Mouse (Mus musculus) hindbrain, postnatal 0 days (tissue): Measurements from ENCODE around the gene Sgms2. TPM values are rescaled to one million over a fixed set of nuclear protein-coding genes. Genes with fewer than 3 reads are reported as not detected.

ENCODE experiments used
- ATAC-seq: fragments of 200-750 bp; cut with Nextera tagmentation; 2 replicates; pipeline ENCODE4 v1.8.0; 2017; ENCODE audit warnings: mild to moderate bottlenecking, moderate TSS enrichment, moderate library complexity
- DNase-seq: peaks from one replicate; pipeline ENCODE4 v3.0.0-alpha.2; 2015; ENCODE audit warnings: low spot score
- H3K27ac ChIP-seq: fragments of 300-500 bp; sonication (generic); 2 replicates; pipeline ENCODE4 v1.5.1; 2014; ENCODE audit warnings: mild to moderate bottlenecking
- H3K27me3 ChIP-seq: fragments of 300-500 bp; sonication (generic); 2 replicates; pipeline ENCODE4 v1.6.1; 2014; ENCODE audit warnings: low read length, mixed read lengths; ENCODE audit not compliant: insufficient read depth
- H3K36me3 ChIP-seq: fragments of 300-500 bp; sonication (generic); 2 replicates; pipeline ENCODE4 v1.6.1; 2014; ENCODE audit warnings: low read length, mixed read lengths; ENCODE audit not compliant: insufficient read depth
- H3K4me1 ChIP-seq: fragments of 300-500 bp; sonication (generic); 2 replicates; pipeline ENCODE4 v1.6.1; 2014; ENCODE audit warnings: antibody characterized with exemption, low read length, mixed read lengths; ENCODE audit not compliant: insufficient read depth
- H3K4me2 ChIP-seq: fragments of 300-500 bp; sonication (generic); 2 replicates; pipeline ENCODE4 v1.6.1; 2014; ENCODE audit warnings: low read depth, mild to moderate bottlenecking, low read length, moderate library complexity, mixed read lengths
- H3K4me3 ChIP-seq: fragments of 300-500 bp; sonication (generic); 2 replicates; pipeline ENCODE4 v1.5.1; 2014; ENCODE audit warnings: low read length
- H3K9ac ChIP-seq: fragments of 300-500 bp; sonication (generic); replicated peaks from 2 replicates; pipeline ENCODE4 v1.6.1; 2014; ENCODE audit warnings: mild to moderate bottlenecking, low read length, moderate library complexity, mixed read lengths
- H3K9me3 ChIP-seq: fragments of 300-500 bp; sonication (generic); 2 replicates; pipeline ENCODE4 v1.6.1; 2016; ENCODE audit warnings: low read length, mixed read lengths
- CTCF ChIP-seq: IDR thresholded peaks from 2 replicates; pipeline ENCODE4 v1.5.1; 2016; ENCODE audit warnings: antibody characterized with exemption, control low read depth, low read depth
- whole genome bisulfite sequencing: fragments of 180-500 bp; shearing (Covaris S2); extraction: QIAGEN DNeasy Blood & Tissue Kit; methylation state at CpG from one replicate; pipeline ENCODE4 v1.1.7; 2014; 5-methylcytosine and 5-hydroxymethylcytosine counted together
- polyA plus RNA-seq: library from polyadenylated mRNA; unstranded; fragments of >200 nt; fragmentation: Nextera tagmentation; extraction: Ambion mirVana; gene quantifications from 2 replicates; pipeline ENCODE4 v1.2.1, GENCODE M21; 2015
- total RNA-seq: library from RNA; depleted of rRNA; stranded (reverse); fragments of >200 nt; gene quantifications from 2 replicates; pipeline ENCODE4 v1.2.3, GENCODE M21; 2014

Gene Sgms2
- total and polyA plus RNA-seq, 2 experiments from 2014 or later, result 3.9 to 4.2 TPM

GRCm38 (mm10) chr3:131295513-131296200, 195.6 kb downstream of the Sgms2 start:
- H3K4me2 ChIP-seq, result no peak overlapping the region
- H3K27me3 ChIP-seq, result no peaks in the 10 kb centered on the region
- TF ChIP-seq CTCF, result no peak
- H3K9me3 ChIP-seq, result no peaks in the 10 kb centered on the region
- H3K4me3 ChIP-seq, result no peak overlapping the region
- no peak for DNase-seq
- no peak for ATAC-seq
- H3K27ac ChIP-seq, result no peak overlapping the region
- H3K4me1 ChIP-seq, result no peaks in the 10 kb centered on the region
- no peak overlapping the region for H3K9ac ChIP-seq
- WGBS, result 82% methylated on average over 12 of the region's 12 CpGs
- H3K36me3 ChIP-seq, result 0 out of 2 replicates have a peak, but pooled peaks cover 5% of the 10 kb centered on the region

GRCm38 (mm10) chr3:131294503-131294902, 196.7 kb downstream of the Sgms2 start:
- no peak overlapping the region for H3K27ac ChIP-seq
- DNase-seq, result no peak
- ATAC-seq, result no peak
- H3K4me2 ChIP-seq, result no peak overlapping the region
- no peak overlapping the region for H3K4me3 ChIP-seq
- TF ChIP-seq CTCF, result peak; percentile 10; the same call in 1 of the 2 replicates
- H3K9ac ChIP-seq, result no peak overlapping the region
- 50% methylated on average over 3 of the region's 3 CpGs for WGBS
- no peaks in the 10 kb centered on the region for H3K27me3 ChIP-seq
- no peaks in the 10 kb centered on the region for H3K9me3 ChIP-seq
- H3K36me3 ChIP-seq, result 0 out of 2 replicates have a peak, but pooled peaks cover 5% of the 10 kb centered on the region
- no peaks in the 10 kb centered on the region for H3K4me1 ChIP-seq

GRCm38 (mm10) chr3:131292959-131293358, 198.3 kb downstream of the Sgms2 start:
- ATAC-seq (no peak), DNase-seq (no peak)
- Histone ChIP-seq H3K36me3 (0 out of 2 replicates have a peak, but pooled peaks cover 5% of the 10 kb centered on the region), H3K27ac (no peak overlapping the region), H3K4me1 (no peaks in the 10 kb centered on the region), H3K9me3 (no peaks in the 10 kb centered on the region), H3K4me2 (no peak overlapping the region), H3K9ac (no peak overlapping the region), H3K27me3 (no peaks in the 10 kb centered on the region), H3K4me3 (no peak overlapping the region)
- 80% methylated on average over 3 of the region's 3 CpGs for WGBS
- no peak for TF ChIP-seq CTCF

GRCm38 (mm10) chr3:131292349-131292748, 198.9 kb downstream of the Sgms2 start:
- WGBS, result 96% methylated on average over 2 of the region's 2 CpGs
- no peak for TF ChIP-seq CTCF
- Histone ChIP-seq H3K4me1 (no peaks in the 10 kb centered on the region), H3K27ac (no peak overlapping the region), H3K4me2 (no peak overlapping the region), H3K4me3 (no peak overlapping the region), H3K9me3 (no peaks in the 10 kb centered on the region), H3K36me3 (0 out of 2 replicates have a peak, but pooled peaks cover 3% of the 10 kb centered on the region), H3K9ac (no peak overlapping the region), H3K27me3 (no peaks in the 10 kb centered on the region)
- ATAC-seq (no peak), DNase-seq (no peak)

- no peak overlapping the region for H3K9ac ChIP-seq
- no peak overlapping the region for H3K27ac ChIP-seq
- no peaks in the 10 kb centered on the region for H3K27me3 ChIP-seq
- H3K36me3 ChIP-seq, result no peaks in the 10 kb centered on the region
- H3K4me3 ChIP-seq, result no peak overlapping the region
- no peak overlapping the region for H3K4me2 ChIP-seq
- ATAC-seq (no peak), DNase-seq (no peak)
- no peaks in the 10 kb centered on the region for H3K4me1 ChIP-seq
- no peaks in the 10 kb centered on the region for H3K9me3 ChIP-seq
- WGBS, result 77% methylated on average over 4 of the region's 4 CpGs
- TF ChIP-seq CTCF, result no peak
Measured at GRCm38 (mm10) chr3:131291890-131292289, 199.3 kb downstream of the Sgms2 start.

- H3K27ac ChIP-seq, result no peak overlapping the region
- ATAC-seq (no peak), DNase-seq (no peak)
- no peaks in the 10 kb centered on the region for H3K36me3 ChIP-seq
- peaks cover 9% of the 10 kb centered on the region; the same call in 1 of the 2 replicates for H3K4me1 ChIP-seq
- H3K9ac ChIP-seq, result no peak overlapping the region
- no peak overlapping the region for H3K4me3 ChIP-seq
- no peak overlapping the region for H3K4me2 ChIP-seq
- H3K27me3 ChIP-seq, result no peaks in the 10 kb centered on the region
- no peak for TF ChIP-seq CTCF
- WGBS, result 96% methylated on average over 4 of the region's 4 CpGs
- no peaks in the 10 kb centered on the region for H3K9me3 ChIP-seq
Measured at GRCm38 (mm10) chr3:131274151-131274550, 217.1 kb downstream of the Sgms2 start.

- H3K27ac ChIP-seq, result no peak overlapping the region
- H3K27me3 ChIP-seq, result no peaks in the 10 kb centered on the region
- no peaks in the 10 kb centered on the region for H3K36me3 ChIP-seq
- H3K9ac ChIP-seq, result peak overlapping the region; percentile 60
- H3K9me3 ChIP-seq, result no peaks in the 10 kb centered on the region
- WGBS, result 58% methylated on average over 10 of the region's 10 CpGs
- peak overlapping the region; percentile 73 for H3K4me2 ChIP-seq
- H3K4me1 ChIP-seq, result peaks cover 9% of the 10 kb centered on the region; the same call in 1 of the 2 replicates
- peak overlapping the region; percentile 70 for H3K4me3 ChIP-seq
- ATAC-seq (no peak), DNase-seq (no peak)
- no peak for TF ChIP-seq CTCF
Measured at GRCm38 (mm10) chr3:131272374-131273100, 218.7 kb downstream of the Sgms2 start.
